Mouse (Mus musculus) small intestine, adult 2 months (tissue): ENCODE measurements around the gene Vmn1r224.

Experiments used
- CTCF ChIP-seq: fragments of 200-500 bp; IDR thresholded peaks from 2 replicates; pipeline ENCODE4 v1.5.1; 2012; ENCODE audit warnings: low read depth, mild to moderate bottlenecking, control low read depth, inconsistent platforms, low read length, moderate library complexity, mixed read lengths; ENCODE audit not compliant: insufficient replicate concordance, insufficient read length; ENCODE audit errors: extremely low read depth
- POLR2A ChIP-seq: fragments of 200-500 bp; IDR thresholded peaks from 2 replicates; pipeline ENCODE4 v1.6.1; 2012; ENCODE audit warnings: low read depth, mild to moderate bottlenecking, control low read depth, inconsistent platforms, low read length, moderate library complexity

DNA sequence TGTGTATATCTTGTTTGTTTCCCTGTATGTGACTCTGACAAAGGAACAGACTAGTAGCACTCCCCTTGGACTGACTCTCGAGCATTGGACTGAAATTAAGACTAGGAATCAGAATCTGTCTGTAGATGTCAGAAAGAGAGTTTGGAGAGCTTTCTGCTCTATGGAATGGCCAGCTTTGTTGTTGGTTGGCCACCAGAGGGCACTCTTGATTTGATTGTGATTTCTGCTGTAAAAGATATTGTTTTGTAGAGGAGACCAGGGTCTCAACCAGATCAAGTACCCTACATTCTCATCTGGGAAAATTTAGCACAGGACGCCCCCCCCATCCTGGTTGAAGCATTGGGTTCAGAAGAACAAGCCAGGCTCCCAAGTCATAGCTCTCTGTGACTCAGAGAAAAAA lies 14.8 kb upstream of the Vmn1r224 start:
- no peak for TF ChIP-seq POLR2A
- no peak for TF ChIP-seq CTCF
